Mouse (Mus musculus): ENCODE results near the gene St6gal2. TPM values are rescaled to one million over a fixed set of nuclear protein-coding genes. Genes with fewer than 3 reads are reported as not detected.

The St6gal2 gene
- total and polyA plus RNA-seq, 3 experiments, result not detected

GRCm38 (mm10) chr17:55468963-55469362 is 23.8 kb downstream of the St6gal2 start:
- Histone ChIP-seq H3K4me1 (ENCODE audit: control insufficient read depth in 1 of 2, insufficient read depth in 2 of 2, low read length in 2 of 2) (no peaks in the 10 kb centered on the region), H3K27me3 (ENCODE audit: control insufficient read depth in 1 of 2, insufficient read depth in 2 of 2, low read length in 2 of 2) (no peaks in the 10 kb centered on the region), H3K36me3 (ENCODE audit: control insufficient read depth in 1 of 2, insufficient read depth in 2 of 2, low read length in 2 of 2) (no peaks in the 10 kb centered on the region), H3K27ac (ENCODE audit: control insufficient read depth, low read depth, low read length) (no peak overlapping the region), H3K4me3 (ENCODE audit: control insufficient read depth in 1 of 2, insufficient read depth in 1 of 2, low read depth in 2 of 2, low read length in 2 of 2) (no peak overlapping the region), H3K79me2 (ENCODE audit: control insufficient read depth, insufficient read depth, low read length, poor library complexity) (no peaks in the 10 kb centered on the region), H3K9ac (ENCODE audit: control insufficient read depth, low read depth, low read length, poor library complexity, severe bottlenecking) (no peak overlapping the region), H3K9me3 (replicated peaks; ENCODE audit: insufficient read depth, low read length) (no peaks in the 10 kb centered on the region)
- TF ChIP-seq MAZ (IDR thresholded peaks at IDR 0.05; ENCODE audit: low read depth, low read length) (no peak), RAD21 (IDR thresholded peaks at IDR 0.05; ENCODE audit: low read depth, low read length) (no peak), CTCF (IDR thresholded peaks at IDR 0.05 in 2 of 3, conservative IDR thresholded peaks at IDR 0.05 in 1 of 3; ENCODE audit: control insufficient read depth in 1 of 3, insufficient read depth in 1 of 3, low read depth in 2 of 3, low read length in 3 of 3, poor library complexity in 1 of 3, severe bottlenecking in 1 of 3) (no peak), GATA1 (IDR thresholded peaks at IDR 0.05; ENCODE audit: low read depth, low read length) (no peak), KAT2A (conservative IDR thresholded peaks at IDR 0.05; ENCODE audit: low read depth, low read length) (no peak), SMC3 (IDR thresholded peaks at IDR 0.05; ENCODE audit: low read depth, low read length) (no peak), EP300 (IDR thresholded peaks at IDR 0.05; ENCODE audit: low read depth in 1 of 2, low read length in 2 of 2) (no peak), ZC3H11A (IDR thresholded peaks at IDR 0.05; ENCODE audit: low read depth, low read length) (no peak), JUND (IDR thresholded peaks at IDR 0.05; ENCODE audit: low read depth, low read length) (no peak), ELF1 (IDR thresholded peaks at IDR 0.05; ENCODE audit: low read depth, low read length) (no peak), POLR2A (IDR thresholded peaks at IDR 0.05; ENCODE audit: control insufficient read depth in 1 of 2, insufficient read depth in 1 of 2, low read depth in 1 of 2, low read length in 2 of 2, poor library complexity in 1 of 2) (no peak), USF2 (IDR thresholded peaks at IDR 0.05; ENCODE audit: borderline replicate concordance in 1 of 2, insufficient read depth in 1 of 2, low read depth in 1 of 2, low read length in 2 of 2) (no peak)
- DNase-seq (ENCODE audit: low read depth, low spot score), result no peak

GRCm38 (mm10) chr17:55475974-55476373 is 30.8 kb downstream of the St6gal2 start:
- H3K4me1 ChIP-seq (ENCODE audit: control insufficient read depth in 1 of 2, insufficient read depth in 2 of 2, low read length in 2 of 2), result no peaks in the 10 kb centered on the region
- H3K4me3 ChIP-seq (ENCODE audit: control insufficient read depth in 1 of 2, insufficient read depth in 1 of 2, low read depth in 2 of 2, low read length in 2 of 2), result no peak overlapping the region

More at GRCm38 (mm10) chr17:55475974-55476373, 30.8 kb downstream of the St6gal2 start:
- H3K27ac ChIP-seq (ENCODE audit: control insufficient read depth, low read depth, low read length), result no peak overlapping the region
- TF ChIP-seq JUND (IDR thresholded peaks at IDR 0.05; ENCODE audit: low read depth, low read length) (no peak), EP300 (IDR thresholded peaks at IDR 0.05; ENCODE audit: low read depth in 1 of 2, low read length in 2 of 2) (no peak), HCFC1 (IDR thresholded peaks at IDR 0.05; ENCODE audit: low read depth, low read length) (no peak), UBTF (IDR thresholded peaks at IDR 0.05; ENCODE audit: borderline replicate concordance, insufficient read depth, low read depth, low read length) (no peak), RCOR1 (IDR thresholded peaks at IDR 0.05; ENCODE audit: low read depth, low read length) (no peak), MEF2A (IDR thresholded peaks at IDR 0.05; ENCODE audit: extremely low read depth, insufficient replicate concordance, low read depth, low read length, poor library complexity, severe bottlenecking) (no peak), USF2 (IDR thresholded peaks at IDR 0.05; ENCODE audit: borderline replicate concordance in 1 of 2, insufficient read depth in 1 of 2, low read depth in 1 of 2, low read length in 2 of 2) (no peak), ELF1 (IDR thresholded peaks at IDR 0.05; ENCODE audit: low read depth, low read length) (no peak), ZC3H11A (IDR thresholded peaks at IDR 0.05; ENCODE audit: low read depth, low read length) (no peak), MAZ (IDR thresholded peaks at IDR 0.05; ENCODE audit: low read depth, low read length) (no peak), TCF12 (IDR thresholded peaks at IDR 0.05; ENCODE audit: low read depth, low read length) (no peak), ETS1 (IDR thresholded peaks at IDR 0.05; ENCODE audit: low read depth, low read length) (no peak), CHD2 (IDR thresholded peaks at IDR 0.05; ENCODE audit: low read length) (no peak), POLR2AphosphoS5 (IDR thresholded peaks at IDR 0.05; ENCODE audit: borderline replicate concordance, low read depth, low read length) (no peak), CHD1 (IDR thresholded peaks at IDR 0.05; ENCODE audit: low read depth, low read length) (no peak)
- no peaks in the 10 kb centered on the region for H3K27me3 ChIP-seq (ENCODE audit: control insufficient read depth in 1 of 2, insufficient read depth in 2 of 2, low read length in 2 of 2)
- H3K9ac ChIP-seq (ENCODE audit: control insufficient read depth, low read depth, low read length, poor library complexity, severe bottlenecking), result no peak overlapping the region
- DNase-seq (ENCODE audit: low read depth, low spot score), result no peak
- H3K36me3 ChIP-seq (ENCODE audit: control insufficient read depth in 1 of 2, insufficient read depth in 2 of 2, low read length in 2 of 2), result no peaks in the 10 kb centered on the region
- no peaks in the 10 kb centered on the region for H3K9me3 ChIP-seq (replicated peaks; ENCODE audit: insufficient read depth, low read length)
- H3K79me2 ChIP-seq (ENCODE audit: control insufficient read depth, insufficient read depth, low read length, poor library complexity), result no peaks in the 10 kb centered on the region
